Mouse (Mus musculus): ENCODE data around the gene Lnpep. TPM values are rescaled to one million over a fixed set of nuclear protein-coding genes. Genes with fewer than 3 reads are reported as not detected.
"Not testable (repeated sequence)": the region's sequence is repeated elsewhere in the genome, so short reads cannot be mapped to it uniquely, and the experiment has no call there.

Lnpep gene
- polyA plus RNA-seq, 1 experiment = 14.3 TPM

GRCm38 (mm10) chr17:17498848-17499247 lies 126.0 kb downstream of the Lnpep start:
- Histone ChIP-seq H3K4me1 (ENCODE audit: control insufficient read depth, insufficient read depth, low read length) (no peaks in the 10 kb centered on the region), H3K27ac (ENCODE audit: control insufficient read depth, insufficient read depth, low read depth, low read length, poor library complexity) (no peak overlapping the region), H3K4me3 (replicated peaks; ENCODE audit: control insufficient read depth, low read depth, low read length) (no peak overlapping the region)
- TF ChIP-seq POLR2A (IDR thresholded peaks at IDR 0.05; ENCODE audit: borderline replicate concordance, control insufficient read depth, low read depth, low read length) = no peak
- TF ChIP-seq CTCF (IDR thresholded peaks at IDR 0.05; ENCODE audit: control insufficient read depth, insufficient read depth, low read length) = no peak
- 36% methylated on average over 1 of the region's 1 CpGs for WGBS

- TF ChIP-seq CTCF (IDR thresholded peaks at IDR 0.05; ENCODE audit: control insufficient read depth, insufficient read depth, low read length) (no peak), POLR2A (IDR thresholded peaks at IDR 0.05; ENCODE audit: borderline replicate concordance, control insufficient read depth, low read depth, low read length) (no peak)
- Histone ChIP-seq H3K4me3 (replicated peaks; ENCODE audit: control insufficient read depth, low read depth, low read length) (no peak overlapping the region), H3K27ac (ENCODE audit: control insufficient read depth, insufficient read depth, low read depth, low read length, poor library complexity) (no peak overlapping the region), H3K4me1 (ENCODE audit: control insufficient read depth, insufficient read depth, low read length) (no peaks in the 10 kb centered on the region)
- 82% methylated on average over 7 of the region's 7 CpGs for WGBS
Measured at GRCm38 (mm10) chr17:17496730-17497129, 128.1 kb downstream of the Lnpep start.

GRCm38 (mm10) chr17:17496234-17496633 lies 128.6 kb downstream of the Lnpep start:
- not testable (repeated sequence) for H3K27ac ChIP-seq (ENCODE audit: control insufficient read depth, insufficient read depth, low read depth, low read length, poor library complexity); H3K4me3 ChIP-seq (replicated peaks; ENCODE audit: control insufficient read depth, low read depth, low read length); H3K4me1 ChIP-seq (ENCODE audit: control insufficient read depth, insufficient read depth, low read length)

GRCm38 (mm10) chr17:17492116-17492515 lies 132.7 kb downstream of the Lnpep start:
- no peak overlapping the region for H3K27ac ChIP-seq (ENCODE audit: control insufficient read depth, insufficient read depth, low read depth, low read length, poor library complexity)
- no peak overlapping the region for H3K4me3 ChIP-seq (replicated peaks; ENCODE audit: control insufficient read depth, low read depth, low read length)
- TF ChIP-seq CTCF (IDR thresholded peaks at IDR 0.05; ENCODE audit: control insufficient read depth, insufficient read depth, low read length) = no peak
- 87% methylated on average over 8 of the region's 8 CpGs for WGBS
- H3K4me1 ChIP-seq (ENCODE audit: control insufficient read depth, insufficient read depth, low read length) = no peaks in the 10 kb centered on the region

GRCm38 (mm10) chr17:17491622-17492001 lies 133.2 kb downstream of the Lnpep start:
- Histone ChIP-seq H3K4me3 (replicated peaks; ENCODE audit: control insufficient read depth, low read depth, low read length) (no peak overlapping the region), H3K4me1 (ENCODE audit: control insufficient read depth, insufficient read depth, low read length) (no peaks in the 10 kb centered on the region), H3K27ac (ENCODE audit: control insufficient read depth, insufficient read depth, low read depth, low read length, poor library complexity) (no peak overlapping the region)
- 74% methylated on average over 7 of the region's 7 CpGs for WGBS
- TF ChIP-seq POLR2A (IDR thresholded peaks at IDR 0.05; ENCODE audit: borderline replicate concordance, control insufficient read depth, low read depth, low read length) (no peak), CTCF (IDR thresholded peaks at IDR 0.05; ENCODE audit: control insufficient read depth, insufficient read depth, low read length) (no peak)

GRCm38 (mm10) chr17:17490820-17491621 lies 133.8 kb downstream of the Lnpep start:
- Histone ChIP-seq H3K4me1 (ENCODE audit: control insufficient read depth, insufficient read depth, low read length) (no peaks in the 10 kb centered on the region), H3K4me3 (replicated peaks; ENCODE audit: control insufficient read depth, low read depth, low read length) (no peak overlapping the region), H3K27ac (ENCODE audit: control insufficient read depth, insufficient read depth, low read depth, low read length, poor library complexity) (no peak overlapping the region)
- TF ChIP-seq CTCF (IDR thresholded peaks at IDR 0.05; ENCODE audit: control insufficient read depth, insufficient read depth, low read length) = no peak
- TF ChIP-seq POLR2A (IDR thresholded peaks at IDR 0.05; ENCODE audit: borderline replicate concordance, control insufficient read depth, low read depth, low read length) = no peak
- WGBS = 67% methylated on average over 13 of the region's 15 CpGs

GRCm38 (mm10) chr17:17485789-17486188 lies 139.1 kb downstream of the Lnpep start:
- WGBS = 86% methylated on average over 2 of the region's 2 CpGs
- Histone ChIP-seq H3K4me1 (ENCODE audit: control insufficient read depth, insufficient read depth, low read length) (no peaks in the 10 kb centered on the region), H3K4me3 (replicated peaks; ENCODE audit: control insufficient read depth, low read depth, low read length) (no peak overlapping the region), H3K27ac (ENCODE audit: control insufficient read depth, insufficient read depth, low read depth, low read length, poor library complexity) (no peak overlapping the region)
- TF ChIP-seq CTCF (IDR thresholded peaks at IDR 0.05; ENCODE audit: control insufficient read depth, insufficient read depth, low read length) = no peak
- TF ChIP-seq POLR2A (IDR thresholded peaks at IDR 0.05; ENCODE audit: borderline replicate concordance, control insufficient read depth, low read depth, low read length) = no peak

Other genes starting within 250 kb of the Lnpep start
- gene Lix1, start 222.4 kb downstream of the Lnpep start, polyA plus RNA-seq (2011; ENCODE audit: insufficient read depth, insufficient read length, low replicate concordance, missing spikeins) = 0.52 TPM in 1 of 2 replicates, not detected in the other
- gene Vmn2r90, start 78.7 kb upstream of the Lnpep start, polyA plus RNA-seq (2011; ENCODE audit: insufficient read depth, insufficient read length, low replicate concordance, missing spikeins) = not detected in 2 replicates
- 7.4 and 21.3 TPM in 2 replicates for gene Spaca6, start 202.1 kb upstream of the Lnpep start, polyA plus RNA-seq (2011; ENCODE audit: insufficient read depth, insufficient read length, low replicate concordance, missing spikeins)
- 0.95 TPM in 1 of 2 replicates, not detected in the other for gene Has1, start 230.2 kb upstream of the Lnpep start, polyA plus RNA-seq (2011; ENCODE audit: insufficient read depth, insufficient read length, low replicate concordance, missing spikeins)

Data from bone marrow, adult 2 months (tissue).